Mouse (Mus musculus) C3H10T1/2 (cell line): ENCODE results near the gene Klk6. TPM values are rescaled to one million over a fixed set of nuclear protein-coding genes. Genes with fewer than 3 reads are reported as not detected.

Source experiments
- polyA plus RNA-seq, 2 experiments: library from polyadenylated mRNA; unstranded; fragments of >200 nt; fragmentation: generic; extraction: Trizol; gene quantifications; one replicate each; pipeline ENCODE4 v1.2.1; 2012; ENCODE audit warnings: missing spikeins in 2 of 2

The Klk6 gene
- under 1 TPM in 1 of 2 experiments, not detected in 1; 0.12 TPM for polyA plus RNA-seq

DNA sequence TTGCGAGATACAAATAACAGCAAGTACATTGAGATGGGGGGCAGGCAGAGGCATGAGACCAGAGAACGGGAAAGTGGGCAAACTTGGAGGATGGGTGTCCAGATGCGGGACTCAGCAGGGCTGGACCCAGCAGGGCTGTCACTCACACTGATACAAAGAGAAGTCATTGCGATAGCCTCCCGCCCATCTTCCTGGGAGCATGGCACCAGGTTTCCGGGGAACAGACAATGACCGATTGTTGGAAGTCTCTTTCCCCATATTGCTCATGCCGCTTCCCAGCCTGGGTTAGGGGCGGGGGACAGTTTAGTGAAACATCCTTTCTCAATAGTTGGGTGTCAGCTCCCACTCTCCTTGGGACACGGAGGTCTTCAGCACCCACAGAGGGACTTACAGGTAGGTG, at the start of gene Klk6:
Gene Klk6, plus strand, starts transcription at position 301 of the 400 bp plus-strand sequence.

DNA sequence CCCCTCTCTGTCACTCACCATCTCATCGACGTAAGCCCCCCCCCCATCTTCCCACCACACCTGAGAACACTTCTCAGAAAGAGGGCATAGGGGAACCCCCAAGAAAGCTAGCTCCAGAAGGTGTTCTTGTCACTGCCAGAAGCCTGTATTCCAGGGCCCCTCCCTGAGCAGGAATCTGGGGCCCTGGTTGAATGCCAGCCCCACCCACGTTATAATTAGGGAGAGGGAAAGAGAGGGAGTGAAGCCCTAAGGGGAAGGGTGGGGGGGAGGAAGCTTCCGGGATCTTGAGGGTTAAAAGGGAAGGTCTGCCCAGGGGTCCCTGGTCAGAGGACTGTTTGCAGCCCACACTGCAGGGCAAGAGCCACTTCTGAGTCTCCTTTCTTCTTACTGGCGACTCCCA, 43.6 kb upstream of the Klk6 start, which contains the start of gene Klk10:
Gene Klk10, plus strand, starts transcription at position 290 of the 400 bp plus-strand sequence.

GRCm38 (mm10) chr7:43791591-43791990, 32.7 kb upstream of the Klk6 start, which contains the start of gene Klk9:
TSS of gene Klk9 (plus strand) at chr7:43791891.

DNA sequence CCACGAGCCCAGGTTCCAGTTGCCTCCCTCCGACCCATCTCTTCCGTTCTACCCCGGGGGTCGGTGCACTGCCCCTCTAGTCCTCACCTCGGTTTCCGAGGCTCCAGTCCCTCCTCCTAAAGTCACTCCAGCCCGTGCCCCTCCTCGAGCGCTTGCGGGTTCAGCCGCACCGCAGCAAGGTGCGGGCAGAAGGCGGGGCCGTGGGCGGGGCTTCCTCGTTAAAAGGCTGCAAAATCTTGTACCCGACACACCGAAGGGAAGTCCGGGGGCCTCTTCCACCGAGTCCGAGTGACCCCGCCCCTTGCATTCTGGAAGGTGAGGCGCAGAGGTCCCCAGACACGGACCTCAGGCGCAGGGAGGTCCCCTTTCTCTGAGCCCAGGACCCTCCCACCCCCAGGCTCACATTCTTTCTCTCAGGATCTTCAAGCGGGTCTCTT, 26.9 kb upstream of the Klk6 start, which contains the start of gene Klk8:
Gene Klk8, plus strand, starts transcription at position 245 of the 437 bp plus-strand sequence.

DNA sequence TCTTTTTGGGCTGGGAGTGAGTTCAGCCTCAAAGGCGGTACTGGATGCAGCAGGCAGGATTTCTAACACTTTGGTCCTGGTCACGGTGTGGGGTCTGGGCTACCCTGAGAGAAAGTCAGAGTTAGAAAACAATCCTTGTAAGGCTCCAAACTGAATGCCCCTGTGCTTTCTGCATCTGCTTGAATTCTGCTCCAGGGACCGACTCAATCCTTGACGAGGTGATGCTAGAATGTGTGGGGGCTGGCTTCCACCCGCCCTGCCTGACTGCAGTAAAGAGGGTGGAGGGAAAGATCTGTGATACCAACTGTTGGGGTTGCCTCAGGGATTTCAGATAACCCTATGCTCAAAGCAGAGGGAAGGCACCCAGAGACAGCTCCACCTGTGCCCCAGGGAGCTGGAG, 13.3 kb upstream of the Klk6 start, which contains the start of gene Klk7:
Gene Klk7, plus strand, starts transcription at position 301 of the 400 bp plus-strand sequence.

GRCm38 (mm10) chr7:43841701-43842100, 17.4 kb downstream of the Klk6 start, which contains the start of gene Klk5:
TSS of gene Klk5 (plus strand) at chr7:43841971.

DNA sequence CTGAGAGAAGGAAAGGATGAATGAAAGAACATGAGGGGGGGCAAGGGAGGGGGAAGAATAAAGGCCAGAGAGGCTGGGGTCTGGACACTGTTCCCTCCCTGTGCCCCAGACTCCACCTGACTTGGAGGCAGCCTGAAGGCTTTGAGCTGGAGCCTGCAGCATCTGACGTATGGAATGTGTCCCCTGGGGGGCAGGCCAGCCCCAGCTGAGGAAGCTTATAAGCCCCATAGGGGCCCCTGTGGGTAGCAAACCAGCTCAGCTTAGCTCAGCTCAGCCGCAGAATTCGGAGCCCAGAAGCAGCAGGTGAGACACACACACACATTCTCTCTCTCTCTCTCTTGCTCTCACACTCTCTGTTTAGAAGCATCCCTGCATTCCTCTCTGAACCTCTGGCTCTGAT, 56.6 kb downstream of the Klk6 start, which contains the start of gene Klk4:
Gene Klk4, plus strand, starts transcription at position 249 of the 400 bp plus-strand sequence.

Other genes with a start within 250 kb of the Klk6 start
- gene Zfp719, start 244.9 kb upstream of the Klk6 start, polyA plus RNA-seq: 1 to 10 TPM in 1 of 2 experiments, under 1 TPM in 1; 0.09 to 1.8 TPM
- not detected for gene Zfp819, start 217.3 kb upstream of the Klk6 start, polyA plus RNA-seq
- gene Ceacam18, start 189.8 kb upstream of the Klk6 start, polyA plus RNA-seq: not detected
- not detected for gene Siglece, start 164.3 kb upstream of the Klk6 start, polyA plus RNA-seq
- 10 to 100 TPM in 1 of 2 experiments, 1 to 10 TPM in 1; 6.7 to 11.8 TPM for gene Ctu1, start 152.5 kb upstream of the Klk6 start, polyA plus RNA-seq
- gene Klk14, start 134.1 kb upstream of the Klk6 start, polyA plus RNA-seq: under 1 TPM; 0.05 to 0.08 TPM
- gene Klk13, start 111.9 kb upstream of the Klk6 start, polyA plus RNA-seq: not detected
- gene Klk12, start 55.6 kb upstream of the Klk6 start, polyA plus RNA-seq: not detected
- gene Klk11, start 49.9 kb upstream of the Klk6 start, polyA plus RNA-seq: not detected
- gene Klk10, start 43.5 kb upstream of the Klk6 start, polyA plus RNA-seq: 1 to 10 TPM in 1 of 2 experiments, under 1 TPM in 1; 0.12 to 2.5 TPM
- gene Klk9, start 32.6 kb upstream of the Klk6 start, polyA plus RNA-seq: under 1 TPM in 1 of 2 experiments, not detected in 1; 0.08 TPM
- gene Klk8, start 26.9 kb upstream of the Klk6 start, polyA plus RNA-seq: under 1 TPM; 0.11 to 0.25 TPM
- gene Klk7, start 13.2 kb upstream of the Klk6 start, polyA plus RNA-seq: not detected
- gene Klk5, start 17.5 kb downstream of the Klk6 start, polyA plus RNA-seq: not detected
- not detected for gene Klk4, start 56.7 kb downstream of the Klk6 start, polyA plus RNA-seq
- gene Klk15, start 109.2 kb downstream of the Klk6 start, polyA plus RNA-seq: not detected
- not detected for gene Klk1b8, start 126.2 kb downstream of the Klk6 start, polyA plus RNA-seq
- gene Klk1b1, start 142.3 kb downstream of the Klk6 start, polyA plus RNA-seq: not detected
- gene Klk1b9, start 151.6 kb downstream of the Klk6 start, polyA plus RNA-seq: not detected
- gene Klk1b11, start 171.4 kb downstream of the Klk6 start, polyA plus RNA-seq: not detected
- not detected for gene Klk1b26, start 187.7 kb downstream of the Klk6 start, polyA plus RNA-seq
- gene Klk1b27, start 227.8 kb downstream of the Klk6 start, polyA plus RNA-seq: not detected